Mouse (Mus musculus) kidney, embryonic 16.5 days (tissue): ENCODE measurements around the gene Socs3. TPM values are rescaled to one million over a fixed set of nuclear protein-coding genes. Genes with fewer than 3 reads are reported as not detected.
A peak's percentile ranks its signal among the peaks of the same experiment; 100 is the strongest.

Experiments
- ATAC-seq: fragments of 200-750 bp; cut with Nextera tagmentation; 2 replicates; pipeline ENCODE4 v1.8.0; 2017; ENCODE audit warnings: moderate TSS enrichment; ENCODE audit not compliant: low FRiP score, low TSS enrichment
- H3K27ac ChIP-seq: fragments of 300-500 bp; sonication (generic); 2 replicates; pipeline ENCODE4 v1.5.1; 2014; ENCODE audit warnings: low read length
- H3K27me3 ChIP-seq: fragments of 300-500 bp; sonication (generic); 2 replicates; pipeline ENCODE4 v1.6.1; 2014; ENCODE audit warnings: low read length, control low read depth, mixed read lengths; ENCODE audit not compliant: insufficient read depth
- H3K36me3 ChIP-seq: fragments of 300-500 bp; sonication (generic); 2 replicates; pipeline ENCODE4 v1.6.1; 2014; ENCODE audit warnings: low read length, control low read depth, mixed read lengths; ENCODE audit not compliant: insufficient read depth
- H3K4me1 ChIP-seq: fragments of 300-500 bp; sonication (generic); 2 replicates; pipeline ENCODE4 v1.6.1; 2014; ENCODE audit warnings: low read length, control low read depth, mixed read lengths; ENCODE audit not compliant: insufficient read depth
- H3K4me2 ChIP-seq: fragments of 300-500 bp; sonication (generic); replicated peaks from 2 replicates; pipeline ENCODE4 v1.6.1; 2014; ENCODE audit warnings: low read depth, low read length
- H3K4me3 ChIP-seq: fragments of 300-500 bp; sonication (generic); 2 replicates; pipeline ENCODE4 v1.5.1; 2014; ENCODE audit warnings: mild to moderate bottlenecking, low read length
- H3K9ac ChIP-seq: fragments of 300-500 bp; sonication (generic); replicated peaks from 2 replicates; pipeline ENCODE4 v1.6.1; 2014; ENCODE audit warnings: low read length
- H3K9me3 ChIP-seq: fragments of 300-500 bp; sonication (generic); 2 replicates; pipeline ENCODE4 v1.6.1; 2016; ENCODE audit warnings: low read length, control low read depth
- WGBS: fragments of 180-500 bp; shearing (Covaris S2); extraction: QIAGEN DNeasy Blood & Tissue Kit; methylation state at CpG from one replicate; pipeline ENCODE4 v1.1.7; 2014; 5-methylcytosine and 5-hydroxymethylcytosine counted together
- polyA plus RNA-seq: library from polyadenylated mRNA; unstranded; fragments of >200 nt; fragmentation: Nextera tagmentation; extraction: Ambion mirVana; gene quantifications from 2 replicates; pipeline ENCODE4 v1.2.1, GENCODE M21; 2015

Gene Socs3
- polyA plus RNA-seq, 1 experiment from 2014 or later, result 15.9 TPM

GRCm38 (mm10) chr11:117987968-117988367, 18.1 kb upstream of the Socs3 start:
- Histone ChIP-seq H3K4me1 (peaks cover 36% of the 10 kb centered on the region), H3K9me3 (no peaks in the 10 kb centered on the region), H3K9ac (peak overlapping the region; percentile 92), H3K4me2 (peak overlapping the region; percentile 89), H3K4me3 (peak overlapping the region; percentile 98), H3K27me3 (no peaks in the 10 kb centered on the region), H3K27ac (no peak overlapping the region), H3K36me3 (no peaks in the 10 kb centered on the region)
- WGBS, result 66% methylated on average over 4 of the region's 4 CpGs
- ATAC-seq, result no peak

DNA sequence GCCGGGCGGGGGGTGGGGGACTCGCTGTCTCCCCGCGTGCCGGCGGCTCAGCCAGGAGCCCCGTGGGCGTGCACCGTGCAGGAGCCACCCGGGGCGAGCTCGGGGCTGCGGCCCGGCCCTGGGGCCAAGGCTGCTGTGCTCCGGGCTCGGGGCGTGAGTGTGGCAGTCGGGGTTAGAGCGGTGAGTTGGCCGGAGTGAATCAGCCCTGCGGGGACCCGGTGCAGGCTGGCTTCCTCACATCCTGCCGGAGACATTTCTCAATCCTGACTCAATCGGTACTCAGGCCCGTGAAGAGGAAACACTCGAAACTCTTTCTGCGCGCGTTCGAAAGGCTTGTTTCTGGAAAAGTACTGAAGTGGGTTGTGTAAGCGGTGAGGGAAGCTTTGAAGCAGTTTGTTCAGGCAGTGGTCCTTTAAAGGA, 17.2 kb upstream of the Socs3 start:
- Histone ChIP-seq H3K9ac (peak overlapping the region; percentile 92), H3K4me3 (peak overlapping the region; percentile 98), H3K4me1 (peaks cover 34% of the 10 kb centered on the region), H3K27ac (peak overlapping the region; percentile 35; the same call in 1 of the 2 replicates), H3K4me2 (peak overlapping the region; percentile 89), H3K27me3 (no peaks in the 10 kb centered on the region), H3K36me3 (no peaks in the 10 kb centered on the region), H3K9me3 (no peaks in the 10 kb centered on the region)
- ATAC-seq, result peak; percentile 70
- WGBS, result under 1% methylated on average over 28 of the region's 32 CpGs

DNA sequence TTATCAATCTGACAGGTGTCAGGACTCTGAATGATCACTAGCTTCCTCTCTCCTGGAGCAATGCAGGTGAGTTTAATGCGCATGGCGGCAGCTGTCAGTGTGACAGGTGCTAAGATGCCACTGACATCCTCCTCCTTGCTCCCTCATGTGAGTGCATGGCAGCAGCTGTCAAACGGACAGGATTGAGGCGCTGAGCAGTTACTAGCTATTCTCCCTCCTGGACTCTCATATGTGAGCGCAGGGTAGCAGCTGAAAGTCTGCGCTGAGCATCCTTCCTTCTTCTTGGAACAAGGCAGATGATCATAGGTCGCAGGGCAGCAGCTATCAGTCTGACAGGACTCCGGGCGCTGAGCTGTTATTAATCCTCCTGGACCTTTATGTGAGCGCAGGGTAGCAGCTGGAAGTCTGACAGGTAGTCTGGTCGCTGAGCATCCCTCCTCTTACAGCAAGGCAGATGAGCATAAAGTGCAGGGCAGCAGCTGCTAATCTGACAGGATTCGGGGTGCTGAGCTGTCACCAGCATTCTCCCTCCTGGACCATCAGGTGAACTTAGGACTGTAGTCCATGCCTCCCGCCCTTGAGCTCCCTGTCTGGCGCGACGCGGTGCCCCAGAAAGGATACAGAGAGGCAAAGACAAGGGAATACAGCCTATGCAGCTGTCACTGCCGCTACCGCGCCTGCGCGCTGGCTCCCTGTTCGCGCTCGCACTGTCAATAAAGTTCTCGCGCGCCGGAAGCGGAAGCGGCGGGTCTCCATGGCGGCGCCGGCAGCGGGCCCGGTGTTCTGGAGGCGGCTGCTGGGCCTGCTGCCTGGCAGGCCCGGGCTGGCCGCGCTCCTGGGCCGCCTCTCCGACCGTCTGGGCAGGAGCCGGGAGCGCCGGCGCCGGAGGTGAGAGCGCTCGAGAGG, 16.5 kb upstream of the Socs3 start, which contains the start of gene Pgs1:
TSS of gene Pgs1 (plus strand) at position 167 of the 906 bp plus-strand sequence.
- H3K4me2 ChIP-seq, result peak within 1 kb of the TSS; percentile 89
- no peaks in the 10 kb centered on the region for H3K9me3 ChIP-seq
- no peaks in the 10 kb centered on the region for H3K27me3 ChIP-seq
- peaks cover 29% of the 10 kb centered on the region for H3K4me1 ChIP-seq
- WGBS, result 6% methylated on average over 50 of the region's 51 CpGs
- ATAC-seq, result peak; percentile 82
- peak within 1 kb of the TSS; percentile 92 for H3K9ac ChIP-seq
- H3K27ac ChIP-seq, result peak within 1 kb of the TSS; percentile 35; the same call in 1 of the 2 replicates
- H3K4me3 ChIP-seq, result peak within 1 kb of the TSS; percentile 98
- no peaks in the 10 kb centered on the region for H3K36me3 ChIP-seq

- Histone ChIP-seq H3K4me1 (peaks cover 18% of the 10 kb centered on the region), H3K9me3 (no peaks in the 10 kb centered on the region), H3K27me3 (no peaks in the 10 kb centered on the region), H3K4me2 (no peak overlapping the region), H3K4me3 (no peak overlapping the region), H3K36me3 (no peaks in the 10 kb centered on the region), H3K9ac (no peak overlapping the region), H3K27ac (no peak overlapping the region)
- no peak for ATAC-seq
- WGBS, result 68% methylated on average over 7 of the region's 7 CpGs
These were observed 13.9 kb upstream of the Socs3 start for GRCm38 (mm10) chr11:117983770-117984169.

DNA sequence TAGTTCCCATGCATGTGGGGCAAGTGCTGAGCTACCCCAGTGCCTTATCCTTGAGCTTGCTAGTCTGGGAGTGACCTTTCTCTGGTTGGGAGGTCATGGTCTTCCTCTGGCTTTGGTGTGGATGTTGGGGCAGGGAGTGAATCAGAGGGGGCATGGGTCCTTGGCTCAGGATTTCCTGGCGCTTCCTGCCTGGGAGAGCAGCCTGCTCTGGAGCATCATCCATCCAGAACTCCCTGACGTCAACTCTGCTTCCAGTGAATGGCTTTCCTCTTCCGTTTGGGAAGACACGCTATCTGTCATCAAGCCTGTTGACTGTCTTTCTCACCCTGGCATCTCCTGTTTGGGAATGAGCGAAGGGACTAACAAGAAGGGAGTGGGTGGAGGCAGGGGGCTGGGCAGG, 12.6 kb upstream of the Socs3 start:
- Histone ChIP-seq H3K9ac (no peak overlapping the region), H3K36me3 (no peaks in the 10 kb centered on the region), H3K27me3 (no peaks in the 10 kb centered on the region), H3K4me1 (peaks cover 7% of the 10 kb centered on the region), H3K27ac (0 out of 2 replicates have a peak overlapping the region, but pooled peaks have one; percentile 16), H3K4me2 (no peak overlapping the region), H3K4me3 (no peak overlapping the region), H3K9me3 (no peaks in the 10 kb centered on the region)
- no peak for ATAC-seq
- WGBS, result 61% methylated on average over 5 of the region's 5 CpGs

DNA sequence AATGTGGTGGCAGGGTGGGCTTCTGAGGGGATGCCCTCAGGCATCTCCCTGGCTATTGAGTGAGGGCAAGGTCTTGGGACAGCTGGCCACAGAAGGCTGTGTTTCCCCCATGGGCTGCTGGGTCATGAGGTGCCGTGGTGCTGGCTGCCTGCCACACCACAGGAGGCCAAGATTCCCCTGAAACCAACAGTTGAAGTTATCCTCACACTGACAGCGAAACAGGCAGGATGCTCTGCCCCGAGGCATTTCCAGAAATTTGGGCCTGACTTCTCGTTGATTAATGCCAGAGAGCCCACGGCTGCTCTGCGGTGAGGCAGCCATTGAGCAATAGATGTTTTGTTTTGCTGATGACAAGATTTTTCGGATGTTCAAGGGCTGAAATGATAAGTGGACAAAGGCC, 9.5 kb upstream of the Socs3 start:
- Histone ChIP-seq H3K36me3 (no peaks in the 10 kb centered on the region), H3K4me3 (no peak overlapping the region), H3K9ac (no peak overlapping the region), H3K4me1 (peaks cover 24% of the 10 kb centered on the region), H3K27ac (no peak overlapping the region), H3K9me3 (no peaks in the 10 kb centered on the region), H3K27me3 (no peaks in the 10 kb centered on the region), H3K4me2 (no peak overlapping the region)
- no peak for ATAC-seq
- WGBS, result 72% methylated on average over 7 of the region's 7 CpGs

GRCm38 (mm10) chr11:117977694-117978360, 8.0 kb upstream of the Socs3 start:
- Histone ChIP-seq H3K4me1 (peaks cover 30% of the 10 kb centered on the region), H3K36me3 (no peaks in the 10 kb centered on the region), H3K4me2 (no peak overlapping the region), H3K9me3 (no peaks in the 10 kb centered on the region), H3K9ac (no peak overlapping the region), H3K4me3 (no peak overlapping the region), H3K27ac (no peak overlapping the region), H3K27me3 (no peaks in the 10 kb centered on the region)
- WGBS, result 58% methylated on average over 4 of the region's 5 CpGs
- no peak for ATAC-seq

DNA sequence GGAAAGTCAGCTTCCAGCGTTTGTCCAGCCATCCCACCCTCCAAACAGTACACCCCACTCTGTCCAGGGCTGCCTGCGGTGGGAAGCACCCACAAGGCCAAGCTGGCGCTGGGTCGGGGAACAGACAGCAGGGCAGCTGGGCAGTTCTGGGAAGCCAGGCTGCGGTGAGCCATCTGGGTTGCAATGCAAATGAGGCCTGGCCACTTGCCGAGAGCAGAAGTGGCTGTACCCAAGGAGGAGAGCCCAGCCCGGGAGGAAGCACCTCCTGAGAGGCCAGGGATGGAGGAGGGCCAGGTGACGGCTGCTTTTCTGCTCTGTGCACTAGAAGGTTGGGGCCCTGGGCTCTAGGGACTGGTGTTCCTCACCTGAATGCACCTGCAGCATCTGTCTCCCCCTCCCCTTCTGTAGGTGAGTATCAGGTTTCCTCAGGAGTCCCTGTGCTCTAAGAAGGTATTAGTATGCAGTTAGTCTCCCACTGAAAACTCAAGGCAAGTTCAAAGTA, 6.3 kb upstream of the Socs3 start:
- H3K9ac ChIP-seq, result peak overlapping the region; percentile 61
- H3K4me2 ChIP-seq, result no peak overlapping the region
- H3K27ac ChIP-seq, result peak overlapping the region; percentile 88
- 11% methylated on average over 8 of the region's 8 CpGs for WGBS
- ATAC-seq, result peak; percentile 73
- peaks cover 30% of the 10 kb centered on the region for H3K4me1 ChIP-seq
- H3K9me3 ChIP-seq, result no peaks in the 10 kb centered on the region
- H3K4me3 ChIP-seq, result no peak overlapping the region
- H3K27me3 ChIP-seq, result no peaks in the 10 kb centered on the region
- H3K36me3 ChIP-seq, result no peaks in the 10 kb centered on the region

DNA sequence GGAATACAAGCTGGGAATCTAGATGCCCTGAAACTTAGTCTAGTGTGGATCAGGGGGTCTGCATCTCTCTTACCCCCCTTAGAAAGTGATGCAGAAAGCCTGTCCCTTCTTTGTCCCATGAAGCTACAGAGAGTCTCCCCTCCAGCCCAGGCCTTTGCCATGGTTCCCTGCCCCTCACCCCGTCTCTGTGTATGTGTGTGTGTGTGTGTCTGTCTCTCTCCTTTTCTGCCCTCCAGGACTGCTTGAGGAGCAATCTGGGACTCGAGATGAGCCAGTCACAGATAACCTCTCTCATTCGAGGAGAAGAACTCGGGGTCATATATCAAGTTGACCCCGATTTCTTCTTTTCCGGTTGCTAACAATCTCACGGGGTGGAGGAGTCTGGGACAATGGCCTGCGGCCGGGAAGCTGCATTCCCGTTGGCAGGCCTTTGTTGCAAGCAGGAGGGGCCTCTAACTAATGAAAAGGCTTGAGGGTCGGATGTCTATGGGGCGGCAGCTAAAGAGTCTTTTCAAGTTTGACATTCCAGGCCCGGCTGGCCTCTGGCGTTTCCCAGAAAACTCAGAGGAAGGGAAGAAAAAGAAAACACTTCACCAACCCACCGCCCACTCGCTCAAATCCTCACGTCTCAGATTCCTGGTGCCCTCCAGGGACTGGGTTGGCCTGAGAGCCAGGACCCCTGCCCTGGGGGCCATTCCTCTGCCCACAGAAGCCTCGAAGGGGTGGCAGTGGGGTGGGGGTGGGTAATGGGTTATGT, 5.5 kb upstream of the Socs3 start:
- Histone ChIP-seq H3K4me1 (peaks cover 37% of the 10 kb centered on the region), H3K27me3 (no peaks in the 10 kb centered on the region), H3K27ac (peak overlapping the region; percentile 88), H3K9ac (peak overlapping the region; percentile 61), H3K4me3 (no peak overlapping the region), H3K4me2 (no peak overlapping the region), H3K9me3 (no peaks in the 10 kb centered on the region), H3K36me3 (no peaks in the 10 kb centered on the region)
- 7% methylated on average over 18 of the region's 18 CpGs for WGBS
- peak; percentile 40; the same call in 1 of the 2 replicates for ATAC-seq
